Mouse (Mus musculus) left cerebral cortex, adult 2 months (tissue): ENCODE measurements around the gene Asb1. TPM values are rescaled to one million over a fixed set of nuclear protein-coding genes. Genes with fewer than 3 reads are reported as not detected.
A peak's percentile ranks its signal among the peaks of the same experiment; 100 is the strongest.

ENCODE experiments used
- DNase-seq, 2 experiments: peaks; one replicate each; pipeline ENCODE4 v3.0.0; 2021 to 2022; ENCODE audit warnings: low spot score in 2 of 2, mixed read lengths in 1 of 2; ENCODE audit errors: extremely low spot score in 1 of 2
- H3K27ac ChIP-seq: fragments of 200-600 bp; 2 replicates; pipeline ENCODE4 v1.8.1; 2022
- H3K4me3 ChIP-seq: fragments of 200-600 bp; 2 replicates; pipeline ENCODE4 v1.8.1; 2022
- CTCF ChIP-seq: fragments of 200-600 bp; IDR thresholded peaks from 2 replicates; pipeline ENCODE4 v1.8.1; 2022; ENCODE audit warnings: antibody characterized with exemption, mild to moderate bottlenecking, moderate library complexity
- intact Hi-C: fragments of 180-260 bp; cut with DNase I; formaldehyde crosslinking; loops from one replicate; pipeline ENCODE4 v1.15.1; 2025
- long read RNA-seq, 2 experiments: library from polyadenylated mRNA; stranded (forward); transcript quantifications; one replicate each; pipeline ENCODE4 v2.0.0; 2021; ENCODE audit warnings: borderline mapping rate in 2 of 2
- total RNA-seq, 2 experiments: library from RNA; stranded (reverse); gene quantifications; 2 replicates each; pipeline ENCODE4 v1.2.3; 2021

The Asb1 gene
- 10 to 100 TPM; 38.1 to 40.7 TPM for total RNA-seq
- long read RNA-seq, experiment 1, full-length matches to known transcripts = 48 of 62 reads
- long read RNA-seq, experiment 1, partial matches to known transcripts = 3 of 62 reads
- long read RNA-seq, experiment 1, other reads (novel, unspliced or antisense) = 11 of 62 reads
- long read RNA-seq, experiment 2, full-length matches to known transcripts = 58 of 64 reads
- long read RNA-seq, experiment 2, partial matches to known transcripts = 1 of 64 reads
- long read RNA-seq, experiment 2, other reads (novel, unspliced or antisense) = 5 of 64 reads

DNA sequence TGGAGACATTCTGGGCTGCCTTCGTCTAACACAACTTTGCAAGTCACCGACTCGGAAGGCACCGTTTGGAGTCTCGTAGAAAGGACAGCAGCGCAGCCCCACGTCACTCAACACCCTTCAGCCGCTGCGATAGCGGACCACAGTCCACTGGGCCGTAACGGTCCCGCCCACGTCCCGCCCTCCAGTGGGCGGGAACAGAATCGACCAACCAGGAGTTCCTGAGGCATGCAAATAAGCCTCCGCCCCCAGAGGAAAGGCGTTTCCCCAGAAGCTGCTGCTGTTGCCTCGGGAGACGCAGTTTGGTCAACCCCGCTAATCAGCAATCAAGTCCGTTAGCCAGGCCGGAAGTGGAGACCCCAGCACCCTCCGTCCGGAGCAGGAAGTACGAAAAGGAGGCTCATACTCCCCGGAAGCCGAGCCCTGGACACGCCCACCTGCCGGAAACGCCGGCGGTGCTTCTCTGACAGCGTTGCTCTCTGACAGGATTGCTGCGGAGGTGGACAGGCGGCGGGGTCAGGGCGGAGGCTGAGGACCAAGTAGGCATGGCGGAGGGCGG, at the start of gene Asb1:
Asb1 (plus strand) TSS at position 274 of the 556 bp plus-strand sequence.
- peak; percentile 61 for TF ChIP-seq CTCF
- intact Hi-C loops = no loop called here
- Histone ChIP-seq H3K27ac (peak within 1 kb of the TSS; percentile 52), H3K4me3 (peak within 1 kb of the TSS; percentile 89)
- peak; percentile 91 to 92 for DNase-seq

DNA sequence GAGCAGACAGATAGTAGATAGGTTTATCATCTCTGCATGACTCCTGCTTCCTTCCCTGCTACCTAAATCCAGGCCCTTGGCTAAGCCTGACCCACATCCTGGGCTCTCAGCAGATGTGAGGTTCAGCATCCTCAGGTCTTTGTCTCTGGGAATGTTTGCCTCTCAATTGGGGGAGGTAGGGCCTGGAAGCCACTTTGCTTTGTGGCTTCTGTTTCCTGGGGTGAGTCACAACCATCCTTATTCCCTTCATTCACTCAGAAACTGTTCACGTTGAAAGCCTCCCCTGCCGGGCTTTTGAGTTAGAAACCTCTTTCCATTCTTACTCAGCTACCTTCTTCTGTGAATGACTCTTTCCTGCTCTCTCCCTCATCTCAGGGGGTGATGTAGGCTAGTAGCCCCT, 47.6 kb upstream of the Asb1 start:
- no peak for TF ChIP-seq CTCF
- Histone ChIP-seq H3K27ac (no peak overlapping the region), H3K4me3 (no peak overlapping the region)
- no peak for DNase-seq
- intact Hi-C loops = no loop called here

DNA sequence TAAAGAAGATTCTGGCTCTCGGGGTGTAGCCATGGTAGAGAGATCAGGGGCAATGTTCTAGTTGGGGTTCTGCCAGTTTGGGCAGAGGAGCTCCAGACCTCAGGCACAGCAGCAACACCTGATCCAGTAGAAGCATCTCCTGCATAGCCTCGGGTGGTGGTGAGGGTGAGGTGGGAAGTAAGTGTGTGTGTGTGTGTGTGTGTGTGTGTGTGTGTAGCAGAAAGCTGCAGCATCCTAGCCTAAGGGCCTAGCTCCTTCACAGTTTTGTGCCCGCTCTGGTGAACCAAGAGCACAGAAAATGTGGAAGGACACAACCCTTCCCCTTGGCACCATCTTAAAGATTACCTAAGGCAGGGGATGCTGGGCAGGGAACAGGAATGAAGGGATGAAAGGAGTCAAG, 46.4 kb upstream of the Asb1 start:
- H3K4me3 ChIP-seq = peak overlapping the region; percentile 87
- peak overlapping the region; percentile 44; the same call in 1 of the 2 replicates for H3K27ac ChIP-seq
- no peak for DNase-seq
- intact Hi-C loops = no loop called here
- TF ChIP-seq CTCF = no peak

DNA sequence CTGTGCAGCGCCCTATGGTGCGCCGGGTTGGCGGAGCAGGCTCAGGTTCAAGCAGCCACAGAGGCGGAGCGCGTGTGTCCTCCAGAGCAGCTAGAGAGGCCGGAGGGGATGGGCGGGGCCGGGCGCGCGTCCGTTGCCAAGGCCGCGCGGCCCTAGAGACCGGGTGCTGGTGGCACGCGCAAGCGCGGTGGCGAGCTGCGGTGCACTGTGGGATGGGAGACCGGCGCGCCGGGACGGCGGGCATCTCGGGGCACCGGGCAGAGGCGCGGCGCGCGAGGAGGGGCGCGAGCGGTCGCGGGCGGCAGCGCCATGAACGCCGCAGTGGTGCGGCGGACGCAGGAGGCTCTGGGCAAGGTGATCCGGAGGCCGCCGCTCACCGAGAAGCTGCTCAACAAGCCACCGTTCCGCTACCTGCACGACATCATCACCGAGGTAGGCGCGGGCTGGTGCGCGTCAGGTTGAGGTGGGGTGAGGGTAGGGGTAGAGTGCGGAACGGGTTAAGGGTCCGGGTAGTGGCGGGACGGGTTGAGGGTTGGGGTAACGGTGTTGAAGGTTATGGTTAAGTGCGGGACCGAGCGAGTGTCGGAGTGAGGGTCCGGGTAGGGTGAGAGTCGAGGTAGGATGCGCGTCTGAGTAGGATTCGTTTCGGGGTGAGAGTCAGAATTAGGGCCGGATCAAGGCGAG, 45.7 kb upstream of the Asb1 start, which contains the start of gene Traf3ip1:
Traf3ip1 (plus strand) TSS at position 191 of the 684 bp plus-strand sequence.
- intact Hi-C loops = no loop called here
- TF ChIP-seq CTCF = no peak; the same call in 1 of the 2 replicates
- H3K4me3 ChIP-seq = peak within 1 kb of the TSS; percentile 87
- peak within 1 kb of the TSS; percentile 62 for H3K27ac ChIP-seq
- peak; percentile 93 to 94 for DNase-seq

DNA sequence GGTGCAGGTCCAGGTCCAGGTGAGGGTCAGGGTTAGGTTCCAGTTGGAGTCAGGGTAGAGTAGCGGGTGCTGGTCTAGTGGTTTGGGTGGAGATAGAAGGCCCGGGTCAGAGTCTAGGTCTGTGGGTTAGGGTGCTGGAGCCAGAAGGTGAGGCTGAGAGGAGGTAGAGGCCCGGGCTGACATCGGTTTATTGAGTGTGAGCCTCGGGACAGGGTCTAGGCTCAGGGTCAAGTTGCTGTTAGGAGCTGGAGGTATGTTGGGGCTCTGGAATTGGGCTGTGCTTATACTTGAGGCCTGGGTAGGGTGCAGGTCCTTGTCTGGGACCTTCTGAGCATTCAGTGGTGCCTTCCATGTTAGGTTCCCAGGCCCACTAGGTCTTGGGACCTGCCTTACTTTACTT, 45.0 kb upstream of the Asb1 start:
- no peak for DNase-seq
- no peak for TF ChIP-seq CTCF

DNA sequence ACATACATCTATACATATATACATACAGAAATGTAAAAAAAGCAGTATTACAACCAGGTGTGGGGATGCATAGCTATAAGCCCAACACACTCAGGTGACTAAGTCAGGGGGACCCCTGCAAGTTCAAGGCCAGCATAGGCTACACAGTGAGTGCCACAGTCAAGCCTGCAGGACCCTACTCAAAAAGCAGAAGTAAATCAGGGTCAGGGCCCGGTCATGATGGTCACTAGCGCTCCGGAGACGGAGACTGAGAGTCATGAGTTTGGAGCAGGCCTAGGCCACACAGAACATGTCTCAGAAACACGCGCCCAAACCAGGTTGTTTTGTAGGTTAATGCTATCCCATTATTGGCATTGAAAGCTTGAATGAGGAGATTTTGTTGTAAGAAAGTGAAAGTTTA, 41.8 kb upstream of the Asb1 start:
- no peak overlapping the region for H3K27ac ChIP-seq
- no peak for TF ChIP-seq CTCF
- DNase-seq = no peak
- no peak overlapping the region for H3K4me3 ChIP-seq
- intact Hi-C loops = no loop called here

More for the DNA sequence above, 45.0 kb upstream of the Asb1 start:
- intact Hi-C loops = no loop called here
- H3K27ac ChIP-seq = no peak overlapping the region
- H3K4me3 ChIP-seq = peak overlapping the region; percentile 87

DNA sequence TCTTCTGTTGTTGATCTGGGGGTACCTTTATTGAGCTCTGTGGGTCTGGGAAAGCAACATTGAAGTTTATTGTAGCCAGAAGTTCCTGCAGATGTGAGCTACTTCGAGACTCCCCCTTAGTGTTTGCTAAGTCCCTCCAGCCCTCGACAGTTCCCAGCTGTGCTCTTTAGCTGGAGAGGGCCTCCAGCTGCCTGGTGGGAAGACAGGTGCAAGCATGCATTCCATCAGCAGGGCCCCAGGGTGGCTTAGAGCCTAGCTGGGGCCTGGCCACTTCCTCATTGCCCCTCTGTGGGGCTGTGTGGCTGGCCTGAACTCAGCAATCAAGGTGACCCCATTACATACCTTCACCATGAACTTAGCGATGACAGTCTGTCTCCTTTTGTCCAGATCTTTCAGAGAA, 35.7 kb upstream of the Asb1 start:
- DNase-seq = no peak
- no peak for TF ChIP-seq CTCF
- intact Hi-C loops = no loop called here

DNA sequence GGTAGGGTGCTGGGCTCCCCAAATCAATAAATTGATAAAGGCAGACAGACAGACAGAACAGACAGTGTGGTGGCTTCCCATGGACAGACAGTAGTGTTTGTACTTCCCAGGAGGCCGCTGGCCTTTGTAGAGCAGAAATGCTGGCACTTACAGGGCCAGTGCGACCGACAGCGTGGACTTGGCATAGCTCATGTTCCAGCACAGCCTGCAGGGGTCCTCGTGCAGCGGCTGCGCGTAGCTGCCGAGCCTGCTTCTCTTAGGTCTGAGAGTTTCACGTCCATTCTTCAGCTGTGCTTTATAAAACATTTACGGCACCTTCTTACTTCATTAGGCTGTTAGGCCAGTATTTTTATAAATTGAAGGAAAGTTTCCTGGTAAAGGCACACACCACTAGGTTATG, 25.4 kb upstream of the Asb1 start:
- TF ChIP-seq CTCF = no peak; the same call in 1 of the 2 replicates
- intact Hi-C loops = no loop called here
- DNase-seq = no peak
- no peak overlapping the region for H3K4me3 ChIP-seq
- H3K27ac ChIP-seq = no peak overlapping the region

More for the DNA sequence above, 35.7 kb upstream of the Asb1 start:
- Histone ChIP-seq H3K27ac (no peak overlapping the region), H3K4me3 (no peak overlapping the region)

DNA sequence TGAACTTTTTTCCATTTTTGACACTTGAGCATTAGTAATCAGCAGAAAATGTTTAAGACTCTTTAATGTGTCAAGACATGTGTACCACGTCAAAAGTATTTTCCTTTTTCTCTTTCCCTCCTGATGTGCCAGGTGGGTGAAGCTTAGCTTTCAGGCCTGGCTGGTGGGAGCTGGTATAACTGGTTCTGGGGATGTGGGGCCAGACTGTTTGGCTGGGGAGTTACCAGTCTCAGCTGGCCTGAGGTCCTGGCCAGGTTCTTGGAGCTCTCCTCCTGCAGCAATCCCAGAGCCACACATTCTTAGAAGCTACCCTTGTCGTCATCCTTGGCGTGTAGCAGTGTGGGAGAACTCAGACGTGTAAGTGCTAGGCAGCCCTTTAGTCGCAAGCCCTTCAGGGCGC, 24.7 kb upstream of the Asb1 start:
- TF ChIP-seq CTCF = no peak
- Histone ChIP-seq H3K4me3 (no peak overlapping the region), H3K27ac (no peak overlapping the region)
- no peak for DNase-seq
- intact Hi-C loops = no loop called here

DNA sequence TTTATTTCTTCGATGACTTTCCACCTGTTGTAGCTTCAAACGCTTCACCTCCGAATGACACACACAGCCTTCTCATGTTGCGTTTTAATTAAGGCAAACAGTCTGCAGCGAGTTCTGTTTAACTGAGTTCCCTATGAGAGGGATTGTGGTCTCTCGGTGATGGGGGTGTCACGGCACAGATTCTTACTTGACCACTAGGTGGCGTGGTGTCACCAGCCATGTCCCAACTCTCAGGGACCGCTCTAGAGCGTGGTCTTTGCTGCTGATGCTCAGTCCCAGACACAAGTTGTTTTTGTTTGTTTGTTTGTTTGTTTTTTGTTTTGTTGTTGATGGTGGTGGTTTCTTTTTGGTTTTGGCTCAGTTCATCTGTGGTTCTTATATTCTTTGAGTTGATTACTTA, 16.6 kb upstream of the Asb1 start:
- peak; percentile 89 for TF ChIP-seq CTCF
- intact Hi-C loops = loop anchor here (2.0 to 5.0 kb wide), 4 partner anchors 231 to 929 kb away; no protein-coding TSS in a partner anchor
- no peak overlapping the region for H3K27ac ChIP-seq
- H3K4me3 ChIP-seq = no peak overlapping the region
- DNase-seq = peak; percentile 45 to 58

DNA sequence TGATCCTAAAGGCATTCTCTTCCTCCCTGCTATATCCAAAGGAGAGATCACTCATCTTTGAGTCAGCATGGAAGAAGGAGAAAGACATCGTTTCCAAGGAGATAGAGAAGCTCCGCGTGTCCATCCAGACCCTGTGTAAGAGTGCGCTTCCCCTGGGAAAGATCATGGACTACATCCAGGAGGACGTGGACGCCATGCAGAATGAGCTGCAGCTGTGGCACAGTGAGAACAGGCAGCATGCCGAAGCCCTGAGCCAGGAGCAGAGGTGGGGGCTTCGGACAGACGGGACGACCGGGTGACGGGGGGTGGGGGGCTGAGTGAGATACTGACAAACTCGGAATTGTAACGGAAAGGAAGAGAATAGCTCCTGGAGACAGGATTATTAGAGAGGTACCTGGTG, 14.5 kb upstream of the Asb1 start:
- no peak for DNase-seq
- H3K27ac ChIP-seq = no peak overlapping the region
- intact Hi-C loops = no loop called here
- no peak overlapping the region for H3K4me3 ChIP-seq
- no peak for TF ChIP-seq CTCF

DNA sequence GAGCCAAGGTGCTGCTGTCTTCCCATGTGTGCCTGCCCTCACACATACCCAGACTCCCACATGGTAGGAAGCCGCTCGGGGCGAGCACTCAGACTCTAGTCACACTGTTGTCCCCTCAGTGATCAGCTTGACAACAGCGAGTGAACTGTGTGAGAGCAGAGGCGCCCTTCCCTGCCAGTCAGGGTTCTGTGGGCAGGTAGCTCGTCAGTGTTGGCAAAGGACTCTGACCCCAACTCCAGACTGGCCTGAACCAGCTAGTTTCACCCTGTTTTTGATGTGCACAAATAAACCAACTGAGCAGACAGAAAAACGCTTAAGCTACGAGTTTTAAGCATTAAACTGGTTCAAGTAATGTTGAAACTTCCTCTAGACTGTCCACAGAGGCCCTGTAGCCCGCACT, 10.2 kb upstream of the Asb1 start:
- no peak for TF ChIP-seq CTCF
- DNase-seq = no peak
- Histone ChIP-seq H3K4me3 (no peak overlapping the region), H3K27ac (no peak overlapping the region)
- intact Hi-C loops = no loop called here
